In the genomic region with DNA sequence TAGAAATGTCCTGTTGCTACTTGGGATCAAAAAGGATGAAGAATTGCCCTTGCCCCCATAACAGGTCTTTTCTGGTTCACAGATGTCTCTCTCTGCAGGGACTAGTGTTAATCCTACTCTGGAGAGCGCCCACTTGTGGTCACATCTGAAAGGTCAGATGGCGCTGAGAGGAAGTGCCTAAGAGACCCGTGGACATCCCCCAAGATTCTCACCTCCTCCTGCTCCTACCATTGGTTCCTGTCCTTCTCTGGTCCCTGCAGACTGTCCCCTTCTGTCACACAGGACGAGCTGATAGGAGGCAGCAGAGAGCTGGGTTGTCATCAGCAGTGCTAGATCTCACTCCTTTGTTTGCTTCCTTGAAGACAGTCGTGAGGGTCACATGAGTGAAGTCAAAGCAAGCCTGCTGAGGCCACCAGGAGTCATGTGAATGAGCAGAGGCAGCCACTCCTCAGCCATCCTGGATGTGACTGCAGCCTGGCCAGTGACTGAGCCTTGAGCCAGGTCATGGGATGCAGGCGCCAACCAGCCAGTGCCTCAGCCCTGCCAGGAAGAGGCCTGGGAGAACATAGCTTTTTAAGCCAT, we compare ENCODE assay signal across 9 mouse cellular contexts.
DNase-seq lines count a peak whose midpoint lies in the region; ATAC-seq and TF ChIP-seq lines count a peak whose summit lies in the region.
"Had no signal": no experiment of that assay in that cellular context is flagged by ENCODE, and none has a peak within 500 bp of the region (broad histone marks: within the 10 kb centered on the region; RNA-seq: fewer than 3 reads in every experiment).

No protein-coding gene starts in this region.

- H3K9me3 ChIP-seq in liver, embryonic 12.5 days (replicated peaks) = no peaks in the 10 kb centered on the region
- H3K9me3 ChIP-seq: midbrain, embryonic 12.5 days had no signal

- DNase-seq in adrenal gland, adult 18-20 months (ENCODE audit: low spot score in 2 of 2) = peak; percentile 30 to 53
- DNase-seq in adrenal gland, postnatal 4 days (ENCODE audit: low spot score in 2 of 2) = no peak
- peak; percentile 6 for DNase-seq in liver, adult 2 months (ENCODE audit: extremely low read depth, low read depth, low spot score)
- peak; percentile 28 for DNase-seq in hindlimb bud, embryonic 11.5 days (ENCODE audit: extremely low spot score, low read depth, low spot score)

- H3K27me3 ChIP-seq in liver, adult 2 months (ENCODE audit: control insufficient read depth, insufficient read depth, low read length) = no peaks in the 10 kb centered on the region
- H3K27me3 ChIP-seq in liver, embryonic 12.5 days (replicated peaks) = no peaks in the 10 kb centered on the region
- H3K27me3 ChIP-seq: midbrain, embryonic 12.5 days had no signal

- no peak overlapping the region for H3K4me2 ChIP-seq in liver, embryonic 12.5 days
- H3K4me2 ChIP-seq: midbrain, embryonic 12.5 days had no signal

- H3K27ac ChIP-seq in liver, adult 2 months (replicated peaks; ENCODE audit: insufficient read depth, low read depth, low read length) = no peak overlapping the region
- no peak overlapping the region for H3K27ac ChIP-seq in liver, embryonic 12.5 days
- H3K27ac ChIP-seq: midbrain, embryonic 12.5 days had no signal

- ATAC-seq in liver, embryonic 12.5 days = no peak
- 0 out of 2 replicates have a peak, but pooled peaks have one; percentile 15 for ATAC-seq in cerebellum, adult (ENCODE audit: insufficient number of reproducible peaks, low FRiP score, low TSS enrichment)
- peak; percentile 78 for ATAC-seq in megakaryocyte progenitor cell, adult 5-6 weeks (replicated peaks; ENCODE audit: poor library complexity)
- ATAC-seq in megakaryocyte, adult 5-6 weeks (ENCODE audit: poor library complexity, severe bottlenecking) = no peak; the same call in 1 of the 2 replicates

- no peaks in the 10 kb centered on the region for H3K36me3 ChIP-seq in liver, adult 2 months (ENCODE audit: control insufficient read depth, insufficient read depth, low read length)
- no peaks in the 10 kb centered on the region for H3K36me3 ChIP-seq in liver, embryonic 12.5 days
- H3K36me3 ChIP-seq: midbrain, embryonic 12.5 days had no signal

- no peaks in the 10 kb centered on the region for H3K79me2 ChIP-seq in liver, adult 2 months (ENCODE audit: control insufficient read depth, insufficient read depth, low read length)

- 26% methylated on average over 6 of the region's 6 CpGs for WGBS in liver, adult 2 months
- WGBS in liver, embryonic 12.5 days (ENCODE audit: insufficient replicate concordance) = 24% methylated on average over 6 of the region's 6 CpGs

- H3K4me1 ChIP-seq in liver, adult 2 months (ENCODE audit: control insufficient read depth, insufficient read depth, low read length) = no peaks in the 10 kb centered on the region
- H3K4me1 ChIP-seq in liver, embryonic 12.5 days = no peaks in the 10 kb centered on the region
- H3K4me1 ChIP-seq: midbrain, embryonic 12.5 days had no signal

- TF ChIP-seq POLR2A in liver, adult 2 months (IDR thresholded peaks at IDR 0.05; ENCODE audit: extremely low read depth, insufficient read depth, low read length) = no peak

- H3K9ac ChIP-seq in liver, adult 2 months (ENCODE audit: low read depth, low read length) = no peak overlapping the region
- H3K9ac ChIP-seq in liver, embryonic 12.5 days = no peak overlapping the region
- H3K9ac ChIP-seq: midbrain, embryonic 12.5 days had no signal

- TF ChIP-seq CTCF in liver, adult 2 months (IDR thresholded peaks at IDR 0.05; ENCODE audit: low read depth, low read length) = peak; percentile 44

- no peak overlapping the region for H3K4me3 ChIP-seq in liver, adult 2 months (ENCODE audit: insufficient read depth, low read depth, low read length)
- H3K4me3 ChIP-seq in liver, embryonic 12.5 days = no peak overlapping the region
- H3K4me3 ChIP-seq: midbrain, embryonic 12.5 days had no signal

Comparison
In these comparisons a context has a peak if more than half of its experiments do, and no peak if none do; other contexts are left out.
1. DNase-seq: peak in adrenal gland, adult 18-20 months (2 of 2), liver, adult 2 months (single experiment) and hindlimb bud, embryonic 11.5 days (single experiment); none in adrenal gland, postnatal 4 days (0 of 2).
2. ATAC-seq: peak in cerebellum, adult (single experiment) and megakaryocyte progenitor cell, adult 5-6 weeks (single experiment); none in liver, embryonic 12.5 days (single experiment) and megakaryocyte, adult 5-6 weeks (single experiment).